Mouse (Mus musculus) erythroblast, embryonic 14.5 days (primary cell): Measurements from ENCODE around the gene Eepd1.

ENCODE experiments used
- GATA1 ChIP-seq: IDR thresholded peaks from 2 replicates; pipeline ENCODE4 v1.6.1; 2012; ENCODE audit warnings: low read length, inconsistent platforms, mixed read lengths
- TAL1 ChIP-seq: IDR thresholded peaks from 3 replicates; pipeline ENCODE4 v1.6.1; 2012; ENCODE audit warnings: low read length, inconsistent platforms, mixed read lengths

GRCm38 (mm10) chr9:25464305-25464704 is 17.0 kb upstream of the Eepd1 start:
- TF ChIP-seq GATA1 (no peak), TAL1 (no peak)
